Mouse (Mus musculus) activated CD4-positive, CD25-positive, alpha-beta regulatory T cell, adult 4 months (primary cell): Measurements from ENCODE around the gene Lamtor3. TPM values are rescaled to one million over a fixed set of nuclear protein-coding genes. Genes with fewer than 3 reads are reported as not detected.
"Not testable (repeated sequence)": the region's sequence is repeated elsewhere in the genome, so short reads cannot be mapped to it uniquely, and the experiment has no call there.

Experiments used
- ATAC-seq: one replicate; pipeline ENCODE4 v1.8.0; 2017
- polyA plus RNA-seq, 2 experiments: library from polyadenylated mRNA; unstranded; fragments of 100-300 nt; shearing (Covaris generic); gene quantifications; one replicate each; pipeline ENCODE4 v1.2.1; 2017

Lamtor3 gene
- polyA plus RNA-seq, 2 experiments from 2014 or later: 69.7 to 81.8 TPM

DNA sequence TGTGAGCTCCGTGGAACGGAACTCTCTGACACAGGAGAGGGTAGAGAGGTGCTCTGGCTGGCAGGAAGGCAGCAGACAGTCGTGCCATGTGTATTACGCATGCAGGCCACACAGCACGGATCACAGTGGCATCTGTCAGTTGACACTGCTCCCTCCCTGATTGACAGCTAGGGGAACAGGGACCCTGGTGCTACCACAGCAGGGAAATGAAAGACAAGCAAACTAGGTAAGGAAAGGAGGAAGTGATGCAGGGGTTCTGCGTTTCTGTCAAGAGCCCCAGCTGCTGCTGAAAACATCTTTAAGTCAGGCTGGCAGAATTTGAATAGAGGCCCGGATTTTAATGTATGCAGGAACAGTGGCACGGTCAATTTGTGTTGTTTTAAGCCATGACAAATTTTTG is 45.2 kb downstream of the Lamtor3 start:
- no peak for ATAC-seq

DNA sequence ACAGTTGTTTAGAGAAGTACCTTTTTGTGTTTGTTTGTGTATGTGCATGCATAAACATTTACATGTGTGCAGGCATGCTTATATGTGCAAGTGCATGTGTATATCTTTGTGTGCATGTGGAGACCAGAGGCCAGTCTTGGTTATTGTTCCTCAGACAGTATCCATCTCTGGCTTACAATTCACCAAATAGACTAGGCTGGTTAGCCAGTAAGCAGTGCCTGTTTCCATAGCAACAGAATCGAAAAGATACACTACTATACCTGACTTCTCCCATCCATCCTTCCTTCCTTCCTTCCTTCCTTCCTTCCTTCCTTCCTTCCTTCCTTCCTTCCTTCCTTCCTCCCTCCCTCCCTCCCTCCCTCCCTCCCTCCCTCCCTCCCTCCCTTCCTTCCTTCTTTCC is 45.7 kb downstream of the Lamtor3 start:
- not testable (repeated sequence) for ATAC-seq

DNA sequence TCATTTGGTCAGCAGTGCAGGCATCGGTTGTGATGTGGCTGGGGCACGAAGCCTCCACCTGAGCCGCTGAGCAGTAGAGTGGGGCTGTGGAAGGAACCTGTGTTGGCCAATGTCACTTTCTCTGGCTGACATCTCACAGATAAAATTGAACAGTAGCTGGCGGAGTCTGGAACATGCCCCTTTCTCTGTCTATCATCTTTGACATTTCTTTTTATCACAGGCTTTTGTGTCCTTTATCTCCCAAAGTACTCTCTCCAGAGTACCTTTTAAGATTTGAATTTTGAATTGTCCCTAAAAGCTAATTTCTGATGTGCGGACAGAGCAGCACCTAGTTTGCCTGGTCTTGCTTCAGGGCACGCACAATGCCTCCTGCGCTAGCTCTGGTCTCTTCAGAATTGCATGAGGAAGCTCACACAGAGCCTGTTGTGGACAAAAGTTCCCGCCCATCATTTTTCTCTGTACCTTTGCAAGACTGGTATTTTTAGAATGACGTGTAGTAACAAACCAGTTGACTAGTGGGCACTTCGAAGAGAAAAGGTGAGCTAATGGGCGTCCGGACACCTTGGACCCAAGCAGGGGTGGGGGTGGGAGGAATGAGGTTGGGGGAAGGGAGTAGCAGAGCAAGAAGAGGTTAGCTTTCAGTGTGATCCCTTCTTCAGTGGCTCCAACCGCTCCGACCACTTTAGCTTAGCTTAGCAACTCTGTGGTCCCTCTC is 50.0 kb downstream of the Lamtor3 start:
- no peak for ATAC-seq

DNA sequence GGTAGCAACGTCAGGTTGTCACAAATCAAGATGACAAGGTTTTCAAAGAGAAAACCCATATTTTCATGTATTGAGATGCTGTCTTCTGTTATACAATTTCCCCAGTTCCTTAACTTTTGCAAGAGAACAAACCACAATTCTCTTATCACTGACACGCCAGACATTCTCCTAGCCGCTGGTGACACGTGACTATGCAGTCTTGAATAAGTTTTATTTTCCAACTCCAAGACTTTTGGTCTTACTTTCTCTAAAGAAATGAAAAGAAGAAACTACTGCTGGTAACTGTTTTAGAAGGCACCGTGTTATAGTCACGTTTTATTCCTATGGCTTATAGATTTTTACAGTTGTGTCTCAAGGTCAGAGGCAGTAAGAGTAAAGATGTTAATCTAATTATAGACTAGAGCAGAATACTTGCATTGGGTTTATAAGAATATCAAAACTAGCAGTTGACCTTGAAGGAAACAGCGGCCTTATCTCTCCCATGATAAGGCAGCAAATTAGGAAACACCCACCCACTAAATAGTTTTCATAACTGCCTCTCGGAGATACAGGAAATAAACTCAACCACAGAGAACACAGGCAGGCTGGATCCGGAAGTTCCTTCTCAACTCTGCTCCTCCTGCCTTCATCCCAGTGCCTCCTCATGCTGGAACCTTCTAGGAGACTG is 50.6 kb downstream of the Lamtor3 start:
- peak; percentile 79 for ATAC-seq

DNA sequence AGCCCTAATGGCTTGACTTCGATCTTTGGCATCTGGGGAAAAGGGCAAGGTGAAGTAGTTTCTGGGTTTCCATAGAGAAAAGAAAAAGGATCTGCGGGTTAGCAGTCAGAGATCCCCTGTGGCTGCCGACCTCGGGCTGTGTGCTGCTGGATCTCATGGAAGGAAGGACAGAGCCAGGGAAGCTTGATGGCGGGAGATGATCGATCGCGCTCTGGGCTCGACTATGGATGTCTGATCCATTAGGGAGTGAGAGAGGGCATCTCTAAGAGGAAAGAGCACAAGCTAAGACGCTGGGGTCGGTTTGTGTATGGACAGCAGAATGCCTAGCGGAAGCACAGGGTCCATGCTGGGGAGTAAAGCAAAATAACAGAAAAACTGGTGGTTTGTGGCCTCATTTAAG is 51.6 kb downstream of the Lamtor3 start:
- ATAC-seq: no peak

DNA sequence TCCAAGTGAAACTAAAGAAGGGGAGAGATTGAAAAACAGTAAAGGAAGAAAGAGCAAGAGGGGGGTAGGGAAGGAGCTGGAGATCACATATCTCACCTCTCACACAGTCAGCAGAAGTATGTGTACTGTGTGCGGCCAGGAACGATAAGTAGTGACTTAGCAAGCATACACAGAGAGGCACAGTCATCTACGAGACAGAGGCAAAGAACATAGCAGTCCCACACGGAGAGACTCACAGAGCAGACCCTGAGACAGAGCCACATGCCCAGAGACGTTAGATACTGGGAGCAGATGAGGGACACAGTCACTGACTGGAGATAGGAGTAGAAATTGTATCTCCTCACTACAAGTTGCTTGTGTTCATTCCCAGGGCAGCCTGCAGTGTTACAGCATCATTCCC is 53.9 kb downstream of the Lamtor3 start:
- no peak for ATAC-seq

DNA sequence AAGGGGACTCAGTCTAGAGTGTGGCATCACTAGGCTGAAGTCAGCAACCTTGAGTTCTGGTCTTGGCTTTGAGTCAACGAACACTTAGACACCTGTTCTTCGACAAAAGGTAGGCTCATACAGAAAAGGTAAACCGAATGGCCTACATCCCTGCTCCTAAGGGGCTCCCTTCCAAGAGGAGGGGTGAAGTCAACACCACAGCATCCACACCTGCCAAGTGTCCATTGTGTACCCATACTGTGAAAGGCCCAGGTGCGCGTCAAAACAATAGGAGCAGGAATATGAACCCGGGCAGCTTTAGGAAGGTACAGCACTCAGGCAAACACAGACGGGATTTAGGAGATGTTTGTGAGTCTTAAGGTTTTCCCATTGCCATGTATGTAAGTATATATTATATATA is 54.7 kb downstream of the Lamtor3 start:
- ATAC-seq: no peak

DNA sequence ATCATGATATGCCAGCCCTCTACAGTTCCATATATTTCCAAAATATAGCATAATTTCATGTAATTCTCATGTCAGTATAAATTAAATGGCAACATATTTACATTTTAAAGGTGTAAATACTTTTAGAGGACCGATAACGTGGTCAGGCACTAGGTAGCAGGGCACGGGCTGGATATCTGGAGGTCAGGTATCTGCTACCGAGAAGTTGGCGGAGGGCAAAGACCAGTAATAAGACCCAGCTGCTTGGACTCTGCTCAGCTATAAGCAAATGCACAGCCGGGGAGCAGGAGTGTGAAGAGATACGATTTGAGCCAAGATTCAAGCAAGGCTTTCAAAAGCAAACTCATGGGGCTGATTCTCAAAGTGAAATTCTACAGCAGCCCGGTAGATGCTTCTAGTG is 56.0 kb downstream of the Lamtor3 start:
- no peak for ATAC-seq

DNA sequence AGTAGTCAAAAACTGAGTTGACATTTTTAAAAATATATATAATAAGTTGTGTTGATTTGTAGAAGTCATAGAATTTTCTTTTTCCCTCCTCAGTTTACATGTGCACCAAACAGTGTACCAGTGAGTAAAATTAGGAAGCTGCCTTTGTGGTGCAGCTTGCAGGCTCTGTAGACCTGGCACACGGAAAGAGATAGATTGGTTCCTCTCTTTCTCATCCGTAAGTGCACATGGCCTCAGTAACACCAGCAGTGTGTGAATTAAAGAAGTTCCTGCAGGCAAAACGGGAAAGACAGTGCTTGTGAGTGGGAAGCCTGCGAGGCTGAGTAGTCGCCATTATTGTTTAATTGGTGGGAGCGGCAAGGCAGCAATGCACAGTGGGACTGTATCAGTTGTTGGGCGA is 57.1 kb downstream of the Lamtor3 start:
- no peak for ATAC-seq

DNA sequence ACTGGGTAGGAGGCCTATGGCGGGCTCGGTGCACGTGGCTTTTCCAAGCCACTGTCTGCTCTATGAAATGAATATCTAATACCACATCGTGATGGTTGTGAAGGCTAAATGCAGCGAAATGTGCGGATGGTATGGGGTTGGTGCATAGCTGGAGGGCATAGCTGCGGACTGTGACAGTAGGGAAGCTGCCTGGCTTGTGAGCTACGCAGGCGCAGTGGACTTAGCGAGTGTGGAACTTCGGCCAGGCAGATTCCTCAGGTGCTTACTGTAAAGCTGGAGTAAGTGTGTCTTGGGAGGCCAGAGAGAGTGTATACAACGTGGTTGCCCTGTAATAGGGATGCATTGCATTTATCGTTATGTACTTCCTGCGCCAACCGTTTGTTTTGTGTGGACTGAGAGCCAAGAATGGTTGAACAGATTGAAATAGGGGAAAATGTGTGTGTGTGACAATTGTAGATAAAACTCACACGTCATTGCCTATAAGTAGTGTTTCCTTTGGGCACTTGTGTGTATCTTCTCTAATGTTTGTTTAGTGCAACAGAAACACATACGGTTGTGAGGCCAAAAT is 57.6 kb downstream of the Lamtor3 start:
- no peak for ATAC-seq

DNA sequence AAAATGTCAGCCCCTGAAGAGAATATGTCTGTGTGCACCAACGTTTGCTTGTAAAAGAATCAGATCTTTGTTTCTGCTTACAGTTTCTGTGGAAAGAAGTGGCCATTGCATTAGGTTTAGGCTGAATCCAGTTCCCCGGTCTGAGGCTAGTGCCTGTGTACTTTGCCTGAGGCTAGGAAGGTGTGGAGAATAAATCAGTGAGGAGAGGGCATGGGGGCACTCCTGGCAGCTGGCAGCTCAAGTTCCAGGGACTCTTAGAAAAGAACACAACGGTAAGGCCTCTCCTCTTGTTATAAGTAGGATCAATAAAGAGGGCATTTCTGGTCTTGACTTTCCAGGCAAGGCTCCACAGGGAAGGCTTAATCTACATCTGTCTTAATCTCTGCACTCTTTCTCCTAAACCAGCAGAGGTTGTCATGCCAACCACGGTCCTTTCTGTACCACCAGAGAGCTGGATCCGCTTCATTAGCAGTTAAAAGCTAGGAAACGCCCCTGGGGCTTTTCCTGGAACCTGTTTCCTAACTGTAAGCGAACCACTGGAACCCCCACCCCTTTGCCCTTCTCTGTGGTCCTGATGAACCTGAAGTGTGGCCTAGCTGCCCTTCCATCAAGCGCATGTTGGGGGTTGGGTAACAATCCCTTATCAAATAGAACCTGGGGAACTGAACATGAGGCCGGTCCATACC is 58.8 kb downstream of the Lamtor3 start:
- no peak for ATAC-seq

DNA sequence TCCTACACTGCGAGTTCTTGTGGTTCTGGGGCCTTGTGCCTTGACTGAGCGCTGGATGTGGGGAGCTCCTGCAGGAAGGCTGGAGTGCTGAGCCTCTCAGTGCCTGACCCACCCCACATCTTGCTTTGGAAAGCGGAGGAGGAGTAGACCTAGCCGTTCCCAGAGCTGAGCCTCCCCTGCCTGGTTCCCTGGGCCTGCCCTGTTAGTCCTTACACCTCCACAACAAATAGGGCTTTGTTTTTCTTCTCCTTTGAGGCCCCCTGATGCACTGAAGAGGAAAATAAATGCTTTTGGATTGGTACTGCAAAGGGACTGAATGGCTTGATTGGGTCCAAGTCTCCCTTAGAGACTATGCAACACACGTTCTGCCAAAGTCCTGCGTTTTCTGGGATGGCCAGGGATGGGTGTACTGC is 59.3 kb downstream of the Lamtor3 start:
- no peak for ATAC-seq

DNA sequence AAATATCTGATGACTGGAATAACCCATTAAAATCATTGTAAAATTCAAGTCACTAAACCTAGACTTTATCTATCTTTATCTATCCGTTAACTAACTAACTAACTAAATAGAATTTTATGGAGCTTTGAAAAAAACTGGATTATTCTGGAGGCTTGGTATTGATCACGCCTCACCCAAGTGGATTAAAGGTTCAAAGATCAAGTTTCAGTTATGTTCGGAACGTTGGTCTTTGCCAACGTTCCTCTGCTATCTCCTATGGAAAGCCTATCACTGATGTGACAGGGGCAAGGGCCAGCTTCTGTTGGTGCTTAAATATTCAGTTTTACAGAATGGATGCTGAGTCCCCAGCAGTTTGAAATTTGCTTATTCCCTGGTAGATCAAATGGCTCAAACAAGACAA is 59.9 kb downstream of the Lamtor3 start:
- no peak for ATAC-seq

Other genes with a start within 250 kb of the Lamtor3 start
- gene Gm21962, start 247.0 kb upstream of the Lamtor3 start, polyA plus RNA-seq: not detected
- 1,000 to 10,000 TPM; 1,823 to 2,009 TPM for gene H2afz, start 54.0 kb upstream of the Lamtor3 start, polyA plus RNA-seq
- 1 to 10 TPM; 2.8 to 3.9 TPM for gene Dnajb14, start 50.8 kb upstream of the Lamtor3 start, polyA plus RNA-seq
- gene Dapp1, start 63.0 kb downstream of the Lamtor3 start, polyA plus RNA-seq: 10 to 100 TPM; 58.7 to 78.7 TPM
- not detected for gene 1110002E22Rik, start 146.5 kb downstream of the Lamtor3 start, polyA plus RNA-seq
- gene Gm5105, start 148.9 kb downstream of the Lamtor3 start, polyA plus RNA-seq: not detected
- gene Trmt10a, start 224.9 kb downstream of the Lamtor3 start, polyA plus RNA-seq: 10 to 100 TPM in 1 of 2 experiments, 1 to 10 TPM in 1; 8.7 to 10.0 TPM
- gene Mttp, start 226.5 kb downstream of the Lamtor3 start, polyA plus RNA-seq: 1 to 10 TPM; 2.9 to 3.6 TPM